Mouse (Mus musculus) kidney, postnatal 25 days (tissue): ENCODE results near the gene Cxcr2.

ENCODE experiments used
- DNase-seq, 2 experiments: peaks; one replicate each; pipeline ENCODE4 v3.0.0; 2021; ENCODE audit warnings: mixed read lengths in 2 of 2

Gene Cxcr2

DNA sequence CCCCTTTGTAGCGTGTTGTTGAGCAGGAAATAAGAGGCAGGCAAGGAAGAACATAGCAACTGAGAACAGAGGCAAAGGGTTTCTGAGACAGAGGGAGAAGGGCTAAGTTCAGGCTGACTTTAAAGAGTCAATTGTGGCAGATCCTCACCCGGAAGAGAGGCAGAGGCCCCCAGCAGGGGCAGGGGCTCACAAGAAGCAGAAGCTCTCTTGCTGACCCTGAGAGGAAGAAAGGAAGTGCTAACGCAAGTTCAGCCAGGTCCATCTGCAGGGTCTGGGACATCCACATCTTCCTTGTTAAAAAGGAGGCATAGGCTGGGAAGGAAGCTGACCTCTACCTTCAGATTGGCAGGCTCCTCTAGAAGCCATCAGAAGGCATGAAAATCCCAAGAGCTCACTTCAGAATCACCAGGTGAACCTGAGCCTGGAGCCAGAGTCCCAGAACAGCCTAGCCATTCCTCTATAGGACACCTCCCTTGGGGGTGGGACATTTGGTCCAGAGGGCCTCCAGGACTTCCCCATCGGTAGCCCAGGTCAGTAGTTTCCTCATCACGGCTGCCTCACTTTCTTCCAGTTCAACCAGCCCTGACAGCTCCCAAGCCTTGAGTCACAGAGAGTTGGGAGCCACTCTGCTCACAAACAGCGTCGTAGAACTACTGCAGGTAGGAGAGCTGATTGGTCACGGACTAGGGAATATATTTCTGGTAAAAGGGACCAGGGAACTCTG, at the start of gene Cxcr2:
Gene Cxcr2 (plus strand): TSS at position 529 of the 724 bp plus-strand sequence.
- DNase-seq, result no peak

DNA sequence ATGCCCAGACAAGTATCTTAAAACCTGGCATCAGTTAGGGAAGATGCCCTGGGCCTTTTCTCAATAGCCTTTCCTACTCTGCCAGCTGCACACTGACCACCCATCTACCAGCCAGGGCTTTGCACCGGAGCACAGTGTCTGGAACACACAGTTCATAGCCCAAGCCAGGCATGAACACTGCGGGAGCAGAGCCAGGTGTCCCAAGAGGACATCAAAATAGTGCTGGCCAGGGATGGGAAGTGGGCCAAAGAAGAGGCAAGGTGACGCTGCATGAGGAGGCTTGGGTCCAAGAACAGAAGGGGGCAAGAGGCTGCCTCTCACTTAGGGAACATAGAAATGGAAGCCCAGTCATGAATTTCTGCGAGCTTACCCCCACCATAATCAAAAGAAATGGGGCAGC, 48.1 kb upstream of the Cxcr2 start:
- DNase-seq, result peak; percentile 68 to 88

DNA sequence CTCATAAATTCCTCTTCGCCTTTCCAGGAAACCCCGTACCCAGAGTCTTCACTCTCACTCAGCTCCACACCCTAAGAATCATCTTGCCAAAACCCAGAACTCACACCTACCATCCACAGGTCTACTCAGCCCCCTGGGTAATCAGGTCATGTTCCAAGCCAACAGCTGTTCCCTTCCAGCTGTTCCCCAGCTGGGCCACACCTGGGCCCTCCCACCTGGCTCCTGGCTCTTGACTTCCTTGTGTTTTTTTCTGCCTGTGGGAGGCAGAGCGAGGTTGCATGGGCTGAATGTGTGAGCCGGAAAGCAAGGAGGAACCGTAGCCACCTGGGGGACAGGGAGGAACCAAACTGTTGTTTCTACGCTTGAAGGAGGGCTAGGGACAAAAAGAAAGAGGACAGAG, 47.6 kb upstream of the Cxcr2 start:
- DNase-seq, result peak in 1 of 2 experiments; percentile 37

- peak; percentile 60 to 81 for DNase-seq
Measured at GRCm38 (mm10) chr1:74107931-74108618, 45.7 kb upstream of the Cxcr2 start.

GRCm38 (mm10) chr1:74109670-74110069, 44.1 kb upstream of the Cxcr2 start:
- no peak for DNase-seq

- DNase-seq, result peak; percentile 47 to 81
Measured at GRCm38 (mm10) chr1:74110932-74111695, 42.7 kb upstream of the Cxcr2 start.

GRCm38 (mm10) chr1:74111696-74112030, 42.1 kb upstream of the Cxcr2 start:
- no peak for DNase-seq

DNA sequence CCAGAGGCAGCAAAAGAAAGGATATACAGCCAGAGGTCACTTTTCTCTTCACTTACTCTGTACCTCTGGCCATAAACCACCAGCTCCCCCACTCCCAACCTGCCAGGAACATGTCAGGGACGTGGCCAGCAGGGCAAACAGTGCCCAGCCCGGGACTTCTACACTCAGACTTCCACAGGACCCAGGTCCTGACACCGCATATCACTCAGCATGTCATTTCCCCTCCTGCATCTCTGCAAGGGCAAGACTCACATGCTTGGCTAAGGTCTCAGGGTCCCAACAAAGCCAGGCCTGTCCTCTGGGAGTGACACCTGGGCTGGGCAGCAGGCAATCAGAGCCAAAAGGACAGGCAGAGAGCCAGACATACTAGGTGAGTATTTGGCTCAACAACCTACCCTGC, 40.7 kb upstream of the Cxcr2 start:
- DNase-seq, result peak in 1 of 2 experiments; percentile 62

- DNase-seq, result peak; percentile 45 to 71
Measured at GRCm38 (mm10) chr1:74117876-74118275, 35.9 kb upstream of the Cxcr2 start.

DNA sequence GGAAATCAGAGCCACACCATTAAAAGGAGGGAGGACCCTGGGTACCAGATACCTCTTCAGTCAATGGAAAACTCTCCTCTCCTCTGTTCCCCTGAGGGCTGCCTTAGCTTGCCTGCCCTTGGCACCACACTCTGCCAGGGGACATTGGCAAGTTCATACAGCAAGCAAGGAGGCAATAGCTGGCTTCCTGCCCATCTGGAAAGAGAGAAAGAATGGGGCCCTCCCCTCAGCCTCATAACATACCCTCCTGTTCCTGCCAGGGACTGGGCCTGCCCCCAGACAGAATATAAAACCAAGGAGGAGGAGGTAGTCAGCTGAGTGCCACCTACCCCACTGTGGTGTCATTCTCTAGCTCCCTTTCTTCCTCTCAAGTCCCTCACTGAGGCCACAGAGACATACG, 34.7 kb upstream of the Cxcr2 start:
- peak; percentile 57 to 73 for DNase-seq

GRCm38 (mm10) chr1:74121138-74121537, 32.7 kb upstream of the Cxcr2 start:
- no peak for DNase-seq

- DNase-seq, result peak; percentile 93 to 95
Measured at GRCm38 (mm10) chr1:74121821-74122576, 31.8 kb upstream of the Cxcr2 start.

DNA sequence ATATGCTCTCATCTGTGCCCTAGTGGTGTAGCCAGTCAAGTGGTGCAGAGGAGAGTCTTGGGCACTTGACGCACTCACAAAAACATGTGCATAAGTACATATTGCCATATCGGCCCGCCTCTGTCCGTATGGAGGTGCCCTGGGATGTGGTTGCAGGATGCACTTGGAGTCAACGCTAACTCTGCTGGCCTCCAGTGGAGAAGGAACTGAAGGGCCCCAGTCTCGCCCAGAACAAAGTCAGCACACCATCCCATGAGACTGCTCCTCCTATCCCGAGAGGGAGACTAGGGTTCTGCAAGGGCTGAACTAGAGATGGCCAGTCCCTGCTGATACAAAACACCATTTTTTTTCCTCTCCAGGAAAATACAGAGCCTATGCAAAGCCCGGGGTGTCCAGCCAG, 30.6 kb upstream of the Cxcr2 start:
- DNase-seq, result peak in 1 of 2 experiments; percentile 52

- peak; percentile 71 to 89 for DNase-seq
Measured at GRCm38 (mm10) chr1:74124021-74124981, 29.5 kb upstream of the Cxcr2 start, which contains the start of gene Tns1. Gene Tns1 (minus strand): TSS chr1:74124449.

DNA sequence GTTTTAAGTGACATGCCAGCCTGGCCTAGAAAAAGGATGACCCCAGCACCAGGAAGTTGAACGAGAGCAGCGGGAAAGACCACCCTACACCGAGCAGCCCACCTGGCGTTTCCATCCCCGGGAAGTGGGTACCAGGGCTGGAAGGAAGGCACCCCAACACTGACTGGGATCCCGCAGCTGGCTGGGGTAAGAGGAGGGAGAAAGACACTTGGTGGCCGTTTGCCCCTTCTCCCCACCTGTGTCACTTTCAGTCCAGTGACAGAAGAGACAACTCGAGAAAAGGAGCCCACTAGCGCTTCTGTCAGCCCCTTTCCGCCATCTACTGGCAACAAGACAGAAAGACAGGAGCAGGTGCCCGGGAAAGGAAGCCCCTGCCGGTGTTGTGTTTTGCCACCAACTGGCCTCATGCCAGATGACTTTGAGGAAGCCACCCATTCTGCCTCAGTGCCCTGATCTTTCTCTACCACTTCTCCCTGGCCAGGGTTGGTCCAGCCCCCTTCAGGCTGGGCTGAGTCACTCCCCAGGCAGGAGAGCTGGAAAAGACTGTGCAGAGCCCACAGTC, 28.7 kb upstream of the Cxcr2 start, which contains the start of gene Rufy4:
Gene Rufy4 (plus strand): TSS at position 551 of the 562 bp plus-strand sequence.
- peak; percentile 81 to 87 for DNase-seq

- DNase-seq, result no peak
Measured at GRCm38 (mm10) chr1:74130883-74131659, 22.7 kb upstream of the Cxcr2 start.

GRCm38 (mm10) chr1:74132011-74132410, 21.8 kb upstream of the Cxcr2 start:
- no peak for DNase-seq

DNA sequence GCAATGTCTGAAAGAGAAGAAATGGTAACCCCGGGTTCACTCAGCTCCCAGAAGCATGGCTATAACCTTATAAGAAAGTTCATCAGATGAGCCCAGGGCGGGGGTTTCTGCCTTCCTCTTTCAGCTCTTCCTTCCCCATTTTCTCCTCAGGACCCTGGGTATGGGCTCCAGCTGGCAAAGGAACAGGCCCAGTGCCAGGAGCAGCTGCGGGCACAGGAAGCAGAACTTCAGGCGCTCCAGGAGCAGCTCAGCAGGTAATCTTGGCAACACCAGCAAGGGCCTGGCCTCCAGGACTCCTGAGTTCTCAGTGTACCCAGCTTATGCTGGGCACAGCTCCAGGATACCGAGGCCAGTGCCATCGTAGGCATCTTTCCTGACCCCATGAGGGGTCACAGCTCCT, 19.8 kb upstream of the Cxcr2 start:
- DNase-seq, result no peak

DNA sequence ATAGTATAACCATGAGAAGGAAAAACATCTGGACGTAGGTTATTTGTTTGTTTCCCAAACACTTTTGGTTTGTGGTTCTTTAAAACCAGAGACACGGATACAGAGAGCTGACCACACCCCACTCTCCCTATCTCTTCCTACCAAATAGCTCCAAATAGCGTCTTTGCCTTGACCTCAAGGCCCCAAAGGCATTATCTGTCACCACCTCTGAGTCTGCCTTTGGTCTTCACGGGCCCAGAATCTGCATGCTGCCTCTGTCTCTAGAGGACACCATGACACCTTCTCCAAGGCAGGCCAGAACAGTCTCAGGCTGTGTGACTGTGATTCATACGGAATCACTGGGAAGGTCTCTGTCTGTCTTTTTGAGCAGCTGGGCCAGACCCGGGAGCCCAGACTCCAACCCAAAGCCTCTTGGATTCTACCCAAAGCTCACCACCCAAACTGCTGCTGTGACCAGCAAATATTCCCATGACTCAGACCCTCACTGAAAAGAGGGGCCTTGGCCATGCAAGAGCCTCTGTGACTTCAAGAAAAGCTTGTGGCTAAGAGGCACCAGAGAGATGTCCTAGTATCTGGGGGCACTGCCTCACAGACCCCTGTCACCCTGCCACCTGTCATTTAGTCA, 18.4 kb upstream of the Cxcr2 start:
- DNase-seq, result no peak

- no peak for DNase-seq
Measured at GRCm38 (mm10) chr1:74139415-74139814, 14.4 kb upstream of the Cxcr2 start.
